Mouse (Mus musculus): Measurements from ENCODE around the gene Rnaseh2a. TPM values are rescaled to one million over a fixed set of nuclear protein-coding genes. Genes with fewer than 3 reads are reported as not detected.

Rnaseh2a gene
- polyA plus RNA-seq, 1 experiment: not detected

GRCm38 (mm10) chr8:84973803-84974542 is 4.4 kb upstream of the Rnaseh2a start:
- 39% methylated on average over 4 of the region's 4 CpGs for WGBS
- peaks cover 19% of the 10 kb centered on the region for H3K4me1 ChIP-seq (ENCODE audit: control insufficient read depth, insufficient read depth, low read length)
- H3K4me3 ChIP-seq (ENCODE audit: insufficient read depth, low read depth, low read length): no peak overlapping the region
- TF ChIP-seq CTCF (IDR thresholded peaks at IDR 0.05; ENCODE audit: insufficient read depth, low read depth, low read length): no peak
- H3K27ac ChIP-seq (ENCODE audit: insufficient read depth, low read depth, low read length): no peak overlapping the region

DNA sequence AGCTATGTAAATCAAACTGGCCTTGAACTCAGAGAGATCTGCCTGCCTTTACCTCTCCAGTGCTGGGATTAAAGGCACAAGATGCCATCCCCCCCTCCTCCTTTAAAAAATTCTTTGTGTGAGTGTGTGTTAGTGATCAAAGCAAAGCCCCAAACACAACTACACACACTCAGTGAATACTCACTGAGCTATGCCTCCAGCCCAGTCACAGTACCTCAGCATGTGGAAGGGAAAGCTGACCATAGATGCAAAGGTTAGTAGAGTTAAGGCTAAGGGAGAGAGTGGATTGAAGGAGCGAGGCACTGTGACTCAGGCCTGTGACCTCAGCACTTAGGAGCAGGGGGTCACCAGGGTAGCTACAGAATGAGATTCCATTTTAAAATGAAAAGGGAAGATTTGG is 3.5 kb upstream of the Rnaseh2a start:
- Histone ChIP-seq H3K27ac (ENCODE audit: insufficient read depth, low read depth, low read length) (no peak overlapping the region), H3K4me1 (ENCODE audit: control insufficient read depth, insufficient read depth, low read length) (peaks cover 17% of the 10 kb centered on the region), H3K4me3 (ENCODE audit: insufficient read depth, low read depth, low read length) (no peak overlapping the region)
- WGBS: 94% methylated on average over 1 of the region's 1 CpGs
- TF ChIP-seq POLR2A (IDR thresholded peaks at IDR 0.05; ENCODE audit: insufficient read depth, low read depth, low read length) (no peak), CTCF (IDR thresholded peaks at IDR 0.05; ENCODE audit: insufficient read depth, low read depth, low read length) (no peak)

DNA sequence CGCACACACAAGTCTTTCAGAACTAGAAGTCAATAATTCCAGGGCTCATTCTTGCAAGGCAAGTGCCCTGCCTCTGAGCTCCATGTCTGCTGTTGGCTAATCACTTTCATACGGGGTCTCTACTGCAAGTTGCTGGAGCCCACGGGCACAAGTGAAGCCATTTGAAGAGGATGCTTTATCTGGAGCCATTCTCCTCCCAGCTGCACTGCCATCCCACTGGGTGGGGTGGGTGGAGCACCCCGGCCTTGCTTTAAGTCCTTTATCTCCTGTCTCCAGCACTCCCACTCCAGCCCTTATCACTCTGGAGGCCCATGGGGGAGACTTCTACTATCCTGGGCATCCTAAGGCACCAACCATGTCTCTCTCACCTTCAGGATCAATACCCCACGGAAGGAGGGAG is 1.3 kb upstream of the Rnaseh2a start:
- Histone ChIP-seq H3K4me1 (ENCODE audit: control insufficient read depth, insufficient read depth, low read length) (peaks cover 10% of the 10 kb centered on the region), H3K27ac (ENCODE audit: insufficient read depth, low read depth, low read length) (no peak overlapping the region), H3K4me3 (ENCODE audit: insufficient read depth, low read depth, low read length) (no peak overlapping the region)
- 32% methylated on average over 5 of the region's 5 CpGs for whole genome bisulfite sequencing
- TF ChIP-seq CTCF (IDR thresholded peaks at IDR 0.05; ENCODE audit: insufficient read depth, low read depth, low read length) (no peak), POLR2A (IDR thresholded peaks at IDR 0.05; ENCODE audit: insufficient read depth, low read depth, low read length) (no peak)

- Histone ChIP-seq H3K4me3 (ENCODE audit: insufficient read depth, low read depth, low read length) (peak overlapping the region; percentile 63), H3K27ac (ENCODE audit: insufficient read depth, low read depth, low read length) (peak overlapping the region; percentile 71), H3K4me1 (ENCODE audit: control insufficient read depth, insufficient read depth, low read length) (peaks cover 11% of the 10 kb centered on the region)
- no peak for TF ChIP-seq POLR2A (IDR thresholded peaks at IDR 0.05; ENCODE audit: insufficient read depth, low read depth, low read length)
- TF ChIP-seq CTCF (IDR thresholded peaks at IDR 0.05; ENCODE audit: insufficient read depth, low read depth, low read length): no peak
- under 1% methylated on average over 21 of the region's 21 CpGs for WGBS
Observed at GRCm38 (mm10) chr8:84970135-84970790, 696 bp upstream of the Rnaseh2a start.

DNA sequence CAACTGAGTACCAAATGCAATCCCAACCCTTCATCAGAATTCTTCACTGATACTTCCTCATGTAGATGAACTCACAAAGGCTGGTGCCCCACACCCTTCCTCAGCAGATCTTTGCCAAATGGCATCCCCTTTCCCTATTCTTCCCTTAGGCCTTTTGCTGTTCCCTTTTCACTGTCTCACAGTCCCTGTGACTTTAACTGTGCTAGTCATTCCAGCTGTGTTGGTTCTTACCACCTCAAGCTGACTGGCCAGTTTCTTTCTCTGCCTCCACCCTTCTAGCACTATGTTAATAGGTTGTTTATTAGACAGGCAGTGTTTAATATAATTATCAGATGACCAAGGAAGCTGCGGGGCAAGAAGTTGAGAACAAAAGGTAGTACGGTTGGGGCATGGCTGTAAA is 917 bp downstream of the Rnaseh2a start:
- Histone ChIP-seq H3K4me3 (ENCODE audit: insufficient read depth, low read depth, low read length) (peak overlapping the region; percentile 63; the same call in 1 of the 2 replicates), H3K4me1 (ENCODE audit: control insufficient read depth, insufficient read depth, low read length) (peaks cover 14% of the 10 kb centered on the region), H3K27ac (ENCODE audit: insufficient read depth, low read depth, low read length) (no peak overlapping the region)
- TF ChIP-seq CTCF (IDR thresholded peaks at IDR 0.05; ENCODE audit: insufficient read depth, low read depth, low read length): no peak
- 6% methylated on average over 2 of the region's 2 CpGs for WGBS

DNA sequence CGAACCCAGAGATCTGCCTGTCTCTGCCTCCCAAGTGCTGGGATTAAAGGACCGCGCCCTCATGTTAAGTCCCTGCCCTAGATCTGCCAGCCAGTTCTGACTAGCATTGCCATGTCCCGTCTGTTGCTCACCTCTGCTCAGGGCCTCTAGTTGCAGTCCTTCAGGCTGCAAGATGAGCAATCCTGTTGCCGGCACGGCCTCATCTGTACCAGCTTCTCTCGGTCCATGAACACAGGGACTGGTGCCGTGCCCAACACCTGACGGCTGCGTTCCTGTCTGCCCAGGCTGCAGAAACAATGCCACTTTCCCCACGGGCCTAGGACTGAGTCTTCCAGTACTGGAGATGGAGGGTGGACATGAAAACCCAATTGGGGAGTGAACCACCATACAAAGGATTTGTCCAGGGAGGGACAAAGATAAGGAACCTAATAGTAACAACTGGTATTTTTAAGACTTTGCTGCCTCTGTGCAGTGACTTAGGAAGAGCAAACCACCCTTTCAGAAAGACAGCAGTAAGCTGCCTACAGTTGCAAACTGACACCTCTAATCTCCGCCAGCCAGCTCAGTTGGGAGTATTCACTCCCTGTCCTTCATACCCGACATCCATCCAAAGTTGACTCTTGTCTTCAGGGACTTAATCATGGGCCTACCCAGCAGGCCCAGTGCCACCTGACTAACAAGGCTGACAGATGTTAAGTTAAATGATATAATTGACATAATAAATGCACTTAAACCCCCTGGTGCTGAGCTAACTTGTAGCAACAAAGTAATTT is 1.8 kb downstream of the Rnaseh2a start:
- TF ChIP-seq POLR2A (IDR thresholded peaks at IDR 0.05; ENCODE audit: insufficient read depth, low read depth, low read length): no peak
- TF ChIP-seq CTCF (IDR thresholded peaks at IDR 0.05; ENCODE audit: insufficient read depth, low read depth, low read length): no peak
- H3K4me3 ChIP-seq (ENCODE audit: insufficient read depth, low read depth, low read length): no peak overlapping the region
- peaks cover 14% of the 10 kb centered on the region for H3K4me1 ChIP-seq (ENCODE audit: control insufficient read depth, insufficient read depth, low read length)
- no peak overlapping the region for H3K27ac ChIP-seq (ENCODE audit: insufficient read depth, low read depth, low read length)
- 88% methylated on average over 13 of the region's 13 CpGs for WGBS

- 71% methylated on average over 3 of the region's 3 CpGs for WGBS
- TF ChIP-seq POLR2A (IDR thresholded peaks at IDR 0.05; ENCODE audit: insufficient read depth, low read depth, low read length) (no peak), CTCF (IDR thresholded peaks at IDR 0.05; ENCODE audit: insufficient read depth, low read depth, low read length) (no peak)
- peaks cover 14% of the 10 kb centered on the region for H3K4me1 ChIP-seq (ENCODE audit: control insufficient read depth, insufficient read depth, low read length)
- no peak overlapping the region for H3K4me3 ChIP-seq (ENCODE audit: insufficient read depth, low read depth, low read length)
- no peak overlapping the region for H3K27ac ChIP-seq (ENCODE audit: insufficient read depth, low read depth, low read length)
Observed at GRCm38 (mm10) chr8:84966603-84967002, 3.0 kb downstream of the Rnaseh2a start.

DNA sequence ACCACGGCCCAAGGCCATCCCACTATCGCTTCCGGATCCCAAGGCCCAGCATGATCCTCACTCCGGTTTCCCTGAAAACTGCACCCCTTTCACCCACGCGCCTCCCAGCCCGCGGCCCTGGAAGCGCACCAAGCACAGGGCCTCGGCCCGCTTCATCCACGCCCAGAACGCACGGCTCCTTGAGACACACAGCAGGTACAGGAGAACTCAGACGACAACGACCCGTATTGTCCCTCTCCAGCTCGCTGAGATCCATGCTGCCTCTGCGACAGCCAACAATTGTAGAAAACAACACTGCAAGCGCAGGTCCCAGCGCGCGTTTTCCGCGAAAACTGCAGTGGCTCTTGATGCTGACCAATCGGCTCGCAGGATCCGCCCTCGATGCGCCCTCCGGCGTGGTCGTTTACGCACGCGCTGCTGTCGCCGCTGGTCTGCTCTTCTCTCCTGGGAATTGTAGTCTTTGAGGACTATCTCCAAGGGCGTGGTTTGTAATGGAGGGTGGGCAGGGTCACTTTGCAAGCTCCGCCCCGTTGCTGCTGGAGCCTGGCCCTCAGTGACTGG is 3.8 kb downstream of the Rnaseh2a start:
- H3K27ac ChIP-seq (ENCODE audit: insufficient read depth, low read depth, low read length): no peak overlapping the region
- TF ChIP-seq POLR2A (IDR thresholded peaks at IDR 0.05; ENCODE audit: insufficient read depth, low read depth, low read length) (0 out of 2 replicates have a peak, but pooled peaks have one; percentile 35), CTCF (IDR thresholded peaks at IDR 0.05; ENCODE audit: insufficient read depth, low read depth, low read length) (no peak)
- H3K4me3 ChIP-seq (ENCODE audit: insufficient read depth, low read depth, low read length): peak overlapping the region; percentile 72
- WGBS: under 1% methylated on average over 41 of the region's 41 CpGs
- peaks cover 8% of the 10 kb centered on the region for H3K4me1 ChIP-seq (ENCODE audit: control insufficient read depth, insufficient read depth, low read length)
